Mouse (Mus musculus): Measurements from ENCODE around the gene Kit.

GRCm38 (mm10) chr5:75578141-75578540 is 3.4 kb downstream of the Kit start:
- TF ChIP-seq POLR2A (IDR thresholded peaks at IDR 0.05; ENCODE audit: borderline replicate concordance, insufficient read depth, low read length): no peak
- TF ChIP-seq CTCF (IDR thresholded peaks at IDR 0.05; ENCODE audit: borderline replicate concordance, insufficient read depth, low read depth, low read length): no peak

All from cerebellum, adult 2 months (tissue).